Mouse (Mus musculus): ENCODE data around the gene Fndc10.
"Not testable (repeated sequence)": the region's sequence is repeated elsewhere in the genome, so short reads cannot be mapped to it uniquely, and the experiment has no call there.

The Fndc10 gene

GRCm38 (mm10) chr4:155694111-155694481, at the start of gene Fndc10:
Fndc10 (plus strand) TSS chr4:155694342.
- DNase-seq = peak; percentile 36

GRCm38 (mm10) chr4:155645308-155645707, 48.8 kb upstream of the Fndc10 start, which contains the start of gene Gm10563:
Gm10563 (minus strand) TSS chr4:155645408.
- DNase-seq = not testable (repeated sequence)

- DNase-seq = peak; percentile 67
These were observed 48.4 kb upstream of the Fndc10 start for GRCm38 (mm10) chr4:155645721-155646120.

GRCm38 (mm10) chr4:155649355-155649754, 44.8 kb upstream of the Fndc10 start:
- no peak for DNase-seq

GRCm38 (mm10) chr4:155651553-155652269, 42.4 kb upstream of the Fndc10 start:
- no peak for DNase-seq

- no peak for DNase-seq
These were observed 41.7 kb upstream of the Fndc10 start for GRCm38 (mm10) chr4:155652283-155653085.

- DNase-seq = no peak
These were observed 41.1 kb upstream of the Fndc10 start, which contains the start of gene Mmp23 for GRCm38 (mm10) chr4:155653086-155653450. Mmp23 (minus strand) TSS chr4:155653384.

- DNase-seq = peak; percentile 31
These were observed 40.5 kb upstream of the Fndc10 start for GRCm38 (mm10) chr4:155653451-155654182.

- no peak for DNase-seq
These were observed 40.0 kb upstream of the Fndc10 start for GRCm38 (mm10) chr4:155654183-155654455.

GRCm38 (mm10) chr4:155654456-155655298, 39.5 kb upstream of the Fndc10 start:
- DNase-seq = peak; percentile 26

- DNase-seq = no peak
These were observed 37.9 kb upstream of the Fndc10 start for GRCm38 (mm10) chr4:155656214-155656751.

GRCm38 (mm10) chr4:155658961-155659360, 35.2 kb upstream of the Fndc10 start:
- DNase-seq = no peak

GRCm38 (mm10) chr4:155660641-155661040, 33.5 kb upstream of the Fndc10 start:
- DNase-seq = no peak

GRCm38 (mm10) chr4:155666903-155667302, 27.2 kb upstream of the Fndc10 start:
- no peak for DNase-seq

- peak; percentile 99 for DNase-seq
These were observed 25.2 kb upstream of the Fndc10 start, which contains the start of gene Mib2 for GRCm38 (mm10) chr4:155668689-155669597. Mib2 (minus strand) TSS chr4:155669198.

GRCm38 (mm10) chr4:155669598-155670075, 24.5 kb upstream of the Fndc10 start:
- DNase-seq = no peak

GRCm38 (mm10) chr4:155670236-155670635, 23.9 kb upstream of the Fndc10 start:
- not testable (repeated sequence) for DNase-seq

GRCm38 (mm10) chr4:155672082-155672481, 22.1 kb upstream of the Fndc10 start:
- no peak for DNase-seq

- peak; percentile 56 for DNase-seq
These were observed 18.2 kb upstream of the Fndc10 start for GRCm38 (mm10) chr4:155675991-155676390.

- not testable (repeated sequence) for DNase-seq
These were observed 10.4 kb upstream of the Fndc10 start for GRCm38 (mm10) chr4:155683670-155684277.
